Mouse (Mus musculus) midbrain, embryonic 13.5 days (tissue): ENCODE measurements around the gene Hnrnpab. TPM values are rescaled to one million over a fixed set of nuclear protein-coding genes. Genes with fewer than 3 reads are reported as not detected.
A peak's percentile ranks its signal among the peaks of the same experiment; 100 is the strongest.

Experiments
- ATAC-seq: fragments of 200-750 bp; cut with Nextera tagmentation; 2 replicates; pipeline ENCODE4 v1.8.0; 2017; ENCODE audit warnings: mild to moderate bottlenecking, moderate TSS enrichment, moderate library complexity
- H3K27ac ChIP-seq: fragments of 300-500 bp; sonication (generic); 2 replicates; pipeline ENCODE4 v1.5.1; 2015; ENCODE audit warnings: inconsistent platforms, mild to moderate bottlenecking, moderate library complexity
- H3K27me3 ChIP-seq: fragments of 300-500 bp; sonication (generic); 2 replicates; pipeline ENCODE4 v1.6.1; 2015; ENCODE audit warnings: mild to moderate bottlenecking, inconsistent platforms
- H3K36me3 ChIP-seq: fragments of 300-500 bp; sonication (generic); 2 replicates; pipeline ENCODE4 v1.6.1; 2015; ENCODE audit warnings: mild to moderate bottlenecking, inconsistent platforms
- H3K4me1 ChIP-seq: fragments of 300-500 bp; sonication (generic); replicated peaks from 2 replicates; pipeline ENCODE4 v1.6.1; 2015; ENCODE audit warnings: inconsistent platforms
- H3K4me2 ChIP-seq: fragments of 300-500 bp; sonication (generic); replicated peaks from 2 replicates; pipeline ENCODE4 v1.6.1; 2015; ENCODE audit warnings: moderate library complexity, mild to moderate bottlenecking, inconsistent platforms
- H3K4me3 ChIP-seq: fragments of 300-500 bp; sonication (generic); replicated peaks from 2 replicates; pipeline ENCODE4 v1.5.1; 2015; ENCODE audit warnings: mild to moderate bottlenecking, inconsistent platforms
- H3K9ac ChIP-seq: fragments of 300-500 bp; sonication (generic); replicated peaks from 2 replicates; pipeline ENCODE4 v1.6.1; 2015; ENCODE audit warnings: mild to moderate bottlenecking, inconsistent platforms
- H3K9me3 ChIP-seq: fragments of 300-500 bp; sonication (generic); 2 replicates; pipeline ENCODE4 v1.6.1; 2016; ENCODE audit warnings: mild to moderate bottlenecking, inconsistent platforms
- WGBS: fragments of 180-500 bp; shearing (Covaris S2); methylation state at CpG from one replicate; pipeline ENCODE4 v1.1.7; 2015; 5-methylcytosine and 5-hydroxymethylcytosine counted together
- polyA plus RNA-seq: library from polyadenylated mRNA; unstranded; fragments of >200 nt; fragmentation: Nextera tagmentation; extraction: Ambion mirVana; gene quantifications from 2 replicates; pipeline ENCODE4 v1.2.1, GENCODE M21; 2015

Hnrnpab gene
- polyA plus RNA-seq: 465 and 547 TPM in 2 replicates

- Histone ChIP-seq H3K9ac (peak within 1 kb of the TSS; percentile 100), H3K4me2 (peak within 1 kb of the TSS; percentile 97), H3K4me3 (peak within 1 kb of the TSS; percentile 97), H3K4me1 (peaks cover 47% of the 10 kb centered on the region), H3K27me3 (no peaks in the 10 kb centered on the region), H3K9me3 (no peaks in the 10 kb centered on the region), H3K36me3 (peaks cover 36% of the 10 kb centered on the region), H3K27ac (peak within 1 kb of the TSS; percentile 97)
- peak; percentile 94 for ATAC-seq
- WGBS: under 1% methylated on average over 81 of the region's 91 CpGs
Measured at GRCm38 (mm10) chr11:51606447-51607095, at the start of gene Hnrnpab. Gene Hnrnpab (minus strand): TSS chr11:51606847.

GRCm38 (mm10) chr11:51654891-51655290 lies 48.2 kb upstream of the Hnrnpab start:
- WGBS: 87% methylated on average over 3 of the region's 3 CpGs
- no peak for ATAC-seq
- Histone ChIP-seq H3K27ac (no peak overlapping the region), H3K4me3 (no peak overlapping the region), H3K27me3 (peaks cover 13% of the 10 kb centered on the region), H3K9me3 (no peaks in the 10 kb centered on the region), H3K4me1 (peaks cover 13% of the 10 kb centered on the region), H3K4me2 (no peak overlapping the region), H3K36me3 (no peaks in the 10 kb centered on the region), H3K9ac (no peak overlapping the region)

- ATAC-seq: no peak
- Histone ChIP-seq H3K36me3 (no peaks in the 10 kb centered on the region), H3K27ac (no peak overlapping the region), H3K27me3 (peaks cover 24% of the 10 kb centered on the region), H3K9me3 (no peaks in the 10 kb centered on the region), H3K4me2 (no peak overlapping the region), H3K4me1 (peaks cover 24% of the 10 kb centered on the region), H3K9ac (no peak overlapping the region), H3K4me3 (no peak overlapping the region)
- 86% methylated on average over 6 of the region's 6 CpGs for WGBS
Measured at GRCm38 (mm10) chr11:51653736-51654135, 47.1 kb upstream of the Hnrnpab start.

- Histone ChIP-seq H3K36me3 (no peaks in the 10 kb centered on the region), H3K9me3 (no peaks in the 10 kb centered on the region)
- 94% methylated on average over 4 of the region's 4 CpGs for WGBS
Measured at GRCm38 (mm10) chr11:51652889-51653418, 46.3 kb upstream of the Hnrnpab start.

GRCm38 (mm10) chr11:51650691-51651515 lies 44.3 kb upstream of the Hnrnpab start, which contains the start of the genes N4bp3 and D930048N14Rik:
Gene N4bp3 (minus strand): TSS chr11:51650842.
Gene D930048N14Rik (plus strand): TSS chr11:51650954.
- H3K9ac ChIP-seq: peak within 1 kb of the TSS; percentile 67
- H3K27ac ChIP-seq: no peak within 1 kb of the TSS
- H3K27me3 ChIP-seq: peaks cover 24% of the 10 kb centered on the region
- H3K4me3 ChIP-seq: peak within 1 kb of the TSS; percentile 58
- peaks cover 31% of the 10 kb centered on the region for H3K4me1 ChIP-seq
- peak; percentile 78 for ATAC-seq
- under 1% methylated on average over 70 of the region's 70 CpGs for whole genome bisulfite sequencing
- H3K4me2 ChIP-seq: peak within 1 kb of the TSS; percentile 90
- H3K9me3 ChIP-seq: no peaks in the 10 kb centered on the region
- no peaks in the 10 kb centered on the region for H3K36me3 ChIP-seq

More at GRCm38 (mm10) chr11:51652889-51653418, 46.3 kb upstream of the Hnrnpab start:
- no peak overlapping the region for H3K27ac ChIP-seq
- H3K4me3 ChIP-seq: no peak overlapping the region
- H3K27me3 ChIP-seq: peaks cover 24% of the 10 kb centered on the region
- no peak overlapping the region for H3K9ac ChIP-seq
- ATAC-seq: no peak
- H3K4me2 ChIP-seq: no peak overlapping the region
- H3K4me1 ChIP-seq: peaks cover 31% of the 10 kb centered on the region

- Histone ChIP-seq H3K36me3 (no peaks in the 10 kb centered on the region), H3K4me1 (peaks cover 31% of the 10 kb centered on the region), H3K4me3 (peak overlapping the region; percentile 58), H3K9me3 (no peaks in the 10 kb centered on the region), H3K9ac (peak overlapping the region; percentile 67), H3K4me2 (peak overlapping the region; percentile 90), H3K27me3 (peaks cover 24% of the 10 kb centered on the region), H3K27ac (no peak overlapping the region)
- WGBS: 1% methylated on average over 30 of the region's 30 CpGs
- no peak for ATAC-seq
Measured at GRCm38 (mm10) chr11:51650261-51650660, 43.6 kb upstream of the Hnrnpab start.

- Histone ChIP-seq H3K4me2 (peak overlapping the region; percentile 90), H3K4me1 (peaks cover 31% of the 10 kb centered on the region)
- 5% methylated on average over 7 of the region's 7 CpGs for WGBS
Measured at GRCm38 (mm10) chr11:51649889-51650199, 43.2 kb upstream of the Hnrnpab start.

GRCm38 (mm10) chr11:51649111-51649888 lies 42.7 kb upstream of the Hnrnpab start:
- H3K4me1 ChIP-seq: peaks cover 31% of the 10 kb centered on the region

More at GRCm38 (mm10) chr11:51649889-51650199, 43.2 kb upstream of the Hnrnpab start:
- Histone ChIP-seq H3K9ac (peak overlapping the region; percentile 67; the same call in 1 of the 2 replicates), H3K36me3 (no peaks in the 10 kb centered on the region), H3K27me3 (peaks cover 24% of the 10 kb centered on the region), H3K9me3 (no peaks in the 10 kb centered on the region), H3K4me3 (peak overlapping the region; percentile 58), H3K27ac (no peak overlapping the region)
- ATAC-seq: no peak

GRCm38 (mm10) chr11:51648566-51648965 lies 41.9 kb upstream of the Hnrnpab start:
- H3K4me1 ChIP-seq: peaks cover 31% of the 10 kb centered on the region
- ATAC-seq: peak; percentile 40
- no peak overlapping the region; the same call in 1 of the 2 replicates for H3K27ac ChIP-seq
- H3K4me3 ChIP-seq: no peak overlapping the region
- WGBS: 4% methylated on average over 3 of the region's 3 CpGs
- peaks cover 24% of the 10 kb centered on the region for H3K27me3 ChIP-seq
- peak overlapping the region; percentile 9; the same call in 1 of the 2 replicates for H3K4me2 ChIP-seq
- H3K9me3 ChIP-seq: no peaks in the 10 kb centered on the region
- H3K36me3 ChIP-seq: no peaks in the 10 kb centered on the region
- no peak overlapping the region for H3K9ac ChIP-seq

More at GRCm38 (mm10) chr11:51649111-51649888, 42.7 kb upstream of the Hnrnpab start:
- Histone ChIP-seq H3K9me3 (no peaks in the 10 kb centered on the region), H3K4me2 (peak overlapping the region; percentile 90), H3K27ac (no peak overlapping the region; the same call in 1 of the 2 replicates), H3K4me3 (peak overlapping the region; percentile 58), H3K27me3 (peaks cover 24% of the 10 kb centered on the region), H3K36me3 (no peaks in the 10 kb centered on the region), H3K9ac (peak overlapping the region; percentile 67; the same call in 1 of the 2 replicates)
- ATAC-seq: peak; percentile 22; the same call in 1 of the 2 replicates
- 20% methylated on average over 11 of the region's 11 CpGs for WGBS

- H3K9me3 ChIP-seq: no peaks in the 10 kb centered on the region
- H3K4me2 ChIP-seq: no peak overlapping the region
- H3K27ac ChIP-seq: 0 out of 2 replicates have a peak overlapping the region, but pooled peaks have one; percentile 26
- H3K4me3 ChIP-seq: no peak overlapping the region
- no peak for ATAC-seq
- 81% methylated on average over 15 of the region's 15 CpGs for WGBS
- H3K4me1 ChIP-seq: peaks cover 31% of the 10 kb centered on the region
- peaks cover 24% of the 10 kb centered on the region for H3K27me3 ChIP-seq
- no peak overlapping the region for H3K9ac ChIP-seq
- H3K36me3 ChIP-seq: no peaks in the 10 kb centered on the region
Measured at GRCm38 (mm10) chr11:51646751-51647667, 40.4 kb upstream of the Hnrnpab start.
